Mouse (Mus musculus): ENCODE results near the gene Cyp4f13. TPM values are rescaled to one million over a fixed set of nuclear protein-coding genes. Genes with fewer than 3 reads are reported as not detected.
A peak's percentile ranks its signal among the peaks of the same experiment; 100 is the strongest.

Cyp4f13 gene
- polyA plus RNA-seq, 1 experiment from 2014 or later = 9.6 TPM

DNA sequence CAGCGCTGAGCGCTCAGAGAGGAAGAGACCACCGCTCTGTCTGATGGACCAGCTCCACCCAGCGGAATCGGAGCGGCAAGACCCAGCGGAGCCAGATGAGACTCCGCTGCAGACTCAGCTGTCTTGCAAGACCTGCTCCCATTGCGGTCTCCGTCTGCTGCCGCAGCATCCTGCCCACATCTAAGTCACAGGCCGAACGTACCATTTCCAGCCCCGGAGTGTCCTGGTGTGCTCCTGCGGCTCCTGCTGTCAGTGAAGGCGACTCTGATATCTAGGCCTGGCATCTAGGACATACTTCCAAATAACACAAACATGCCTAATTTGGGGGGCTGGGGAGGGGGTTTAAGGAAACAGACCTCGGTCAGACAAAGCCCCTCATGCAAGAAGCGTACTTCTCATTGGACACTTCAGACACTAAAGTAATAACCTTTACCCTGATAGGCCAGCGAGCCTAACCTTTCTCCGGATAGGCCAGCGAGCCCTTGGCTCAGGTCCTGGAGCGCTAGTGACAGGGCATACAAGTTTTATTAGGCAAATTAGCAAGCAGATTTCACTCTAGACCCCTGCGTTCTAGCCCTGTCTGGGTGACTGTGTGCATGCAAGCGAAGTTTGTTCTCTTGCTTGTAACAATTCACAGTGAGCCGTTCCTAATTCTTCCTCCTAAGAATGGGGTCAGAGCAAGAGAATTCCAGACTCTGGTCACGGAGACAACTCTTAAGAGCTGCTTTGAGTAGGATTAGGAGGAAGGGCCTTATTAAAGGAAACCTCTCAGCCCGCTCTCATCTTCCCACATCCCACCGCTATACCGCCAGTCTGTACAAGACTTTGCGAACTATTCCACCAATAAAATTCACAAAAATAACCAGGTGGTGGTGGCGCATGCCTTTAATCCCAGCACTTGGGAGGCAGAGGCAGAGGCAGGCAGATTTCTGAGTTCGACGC, 55.7 kb downstream of the Cyp4f13 start, which contains the start of gene Zfp870:
Zfp870 (minus strand) TSS at position 404 of the 942 bp plus-strand sequence.
- Histone ChIP-seq H3K36me3 (ENCODE audit: control insufficient read depth, insufficient read depth) (no peaks in the 10 kb centered on the region), H3K4me3 (ENCODE audit: low read depth, low read length) (peak within 1 kb of the TSS; percentile 73), H3K9me3 (replicated peaks; ENCODE audit: control insufficient read depth, low read length) (no peaks in the 10 kb centered on the region), H3K27me3 (ENCODE audit: control insufficient read depth, insufficient read depth, low read depth, low read length) (no peaks in the 10 kb centered on the region), H3K27ac (ENCODE audit: low read length) (peak within 1 kb of the TSS; percentile 48), H3K9ac (ENCODE audit: low read depth, low read length) (peak within 1 kb of the TSS; percentile 77), H3K4me2 (ENCODE audit: low read depth, low read length) (peak within 1 kb of the TSS; percentile 85), H3K4me1 (ENCODE audit: control insufficient read depth, low read depth, low read length) (peaks cover 10% of the 10 kb centered on the region)
- WGBS (ENCODE audit: insufficient replicate concordance) = 13% methylated on average over 33 of the region's 33 CpGs
- peak; percentile 97 for ATAC-seq (ENCODE audit: low read depth)

- Histone ChIP-seq H3K27me3 (ENCODE audit: control insufficient read depth, insufficient read depth, low read depth, low read length) (no peaks in the 10 kb centered on the region), H3K4me3 (ENCODE audit: low read depth, low read length) (peak overlapping the region; percentile 73), H3K9ac (ENCODE audit: low read depth, low read length) (peak overlapping the region; percentile 77), H3K4me2 (ENCODE audit: low read depth, low read length) (peak overlapping the region; percentile 85), H3K27ac (ENCODE audit: low read length) (peak overlapping the region; percentile 6; the same call in 1 of the 2 replicates), H3K4me1 (ENCODE audit: control insufficient read depth, low read depth, low read length) (peaks cover 10% of the 10 kb centered on the region), H3K9me3 (replicated peaks; ENCODE audit: control insufficient read depth, low read length) (no peaks in the 10 kb centered on the region), H3K36me3 (ENCODE audit: control insufficient read depth, insufficient read depth) (no peaks in the 10 kb centered on the region)
- WGBS (ENCODE audit: insufficient replicate concordance) = 4% methylated on average over 11 of the region's 11 CpGs
- peak; percentile 14 for ATAC-seq (ENCODE audit: low read depth)
These were observed 56.4 kb downstream of the Cyp4f13 start for GRCm38 (mm10) chr17:32890852-32891238.

DNA sequence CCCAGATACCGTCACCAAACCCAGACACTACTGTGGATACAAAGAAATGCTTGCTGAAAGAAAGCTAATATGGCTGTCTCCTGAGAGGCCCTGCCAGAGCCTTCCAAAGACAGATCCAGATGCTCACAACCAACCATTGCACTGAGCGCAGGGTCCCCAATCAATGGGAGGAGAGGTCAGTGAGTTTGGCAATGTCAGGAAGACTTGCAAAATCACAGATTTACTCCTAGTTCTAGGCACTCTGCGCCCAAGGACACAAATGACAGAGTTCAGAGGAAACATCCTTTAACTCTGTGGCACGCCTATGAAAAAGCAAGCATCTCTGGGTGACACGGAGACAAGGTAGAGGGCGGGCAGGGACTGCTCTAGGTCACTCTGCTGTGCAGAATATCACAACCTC, 57.6 kb downstream of the Cyp4f13 start:
- Histone ChIP-seq H3K36me3 (ENCODE audit: control insufficient read depth, insufficient read depth) (no peaks in the 10 kb centered on the region), H3K4me1 (ENCODE audit: control insufficient read depth, low read depth, low read length) (peaks cover 10% of the 10 kb centered on the region), H3K27me3 (ENCODE audit: control insufficient read depth, insufficient read depth, low read depth, low read length) (no peaks in the 10 kb centered on the region), H3K4me3 (ENCODE audit: low read depth, low read length) (no peak overlapping the region), H3K9ac (ENCODE audit: low read depth, low read length) (no peak overlapping the region), H3K4me2 (ENCODE audit: low read depth, low read length) (no peak overlapping the region), H3K9me3 (replicated peaks; ENCODE audit: control insufficient read depth, low read length) (no peaks in the 10 kb centered on the region), H3K27ac (ENCODE audit: low read length) (no peak overlapping the region)
- ATAC-seq (ENCODE audit: low read depth) = no peak
- 70% methylated on average over 6 of the region's 6 CpGs for WGBS (ENCODE audit: insufficient replicate concordance)

- no peaks in the 10 kb centered on the region for H3K4me1 ChIP-seq (ENCODE audit: control insufficient read depth, low read depth, low read length)
- H3K9me3 ChIP-seq (replicated peaks; ENCODE audit: control insufficient read depth, low read length) = no peaks in the 10 kb centered on the region
- no peak overlapping the region for H3K4me3 ChIP-seq (ENCODE audit: low read depth, low read length)
- H3K27me3 ChIP-seq (ENCODE audit: control insufficient read depth, insufficient read depth, low read depth, low read length) = no peaks in the 10 kb centered on the region; the same call in 1 of the 2 replicates
- WGBS (ENCODE audit: insufficient replicate concordance) = 69% methylated on average over 14 of the region's 14 CpGs
- no peak overlapping the region for H3K4me2 ChIP-seq (ENCODE audit: low read depth, low read length)
- ATAC-seq (ENCODE audit: low read depth) = no peak
- H3K36me3 ChIP-seq (ENCODE audit: control insufficient read depth, insufficient read depth) = peaks cover 4% of the 10 kb centered on the region
- H3K9ac ChIP-seq (ENCODE audit: low read depth, low read length) = no peak overlapping the region
- no peak overlapping the region for H3K27ac ChIP-seq (ENCODE audit: low read length)
These were observed 66.6 kb downstream of the Cyp4f13 start for GRCm38 (mm10) chr17:32880320-32881218.

- Histone ChIP-seq H3K9ac (ENCODE audit: low read depth, low read length) (no peak overlapping the region), H3K27ac (ENCODE audit: low read length) (no peak overlapping the region), H3K4me1 (ENCODE audit: control insufficient read depth, low read depth, low read length) (no peaks in the 10 kb centered on the region), H3K4me3 (ENCODE audit: low read depth, low read length) (no peak overlapping the region), H3K9me3 (replicated peaks; ENCODE audit: control insufficient read depth, low read length) (no peaks in the 10 kb centered on the region), H3K4me2 (ENCODE audit: low read depth, low read length) (no peak overlapping the region), H3K27me3 (ENCODE audit: control insufficient read depth, insufficient read depth, low read depth, low read length) (no peaks in the 10 kb centered on the region; the same call in 1 of the 2 replicates), H3K36me3 (ENCODE audit: control insufficient read depth, insufficient read depth) (peaks cover 3% of the 10 kb centered on the region)
- WGBS (ENCODE audit: insufficient replicate concordance) = 78% methylated on average over 11 of the region's 11 CpGs
- no peak for ATAC-seq (ENCODE audit: low read depth)
These were observed 68.4 kb downstream of the Cyp4f13 start for GRCm38 (mm10) chr17:32878773-32879172.

DNA sequence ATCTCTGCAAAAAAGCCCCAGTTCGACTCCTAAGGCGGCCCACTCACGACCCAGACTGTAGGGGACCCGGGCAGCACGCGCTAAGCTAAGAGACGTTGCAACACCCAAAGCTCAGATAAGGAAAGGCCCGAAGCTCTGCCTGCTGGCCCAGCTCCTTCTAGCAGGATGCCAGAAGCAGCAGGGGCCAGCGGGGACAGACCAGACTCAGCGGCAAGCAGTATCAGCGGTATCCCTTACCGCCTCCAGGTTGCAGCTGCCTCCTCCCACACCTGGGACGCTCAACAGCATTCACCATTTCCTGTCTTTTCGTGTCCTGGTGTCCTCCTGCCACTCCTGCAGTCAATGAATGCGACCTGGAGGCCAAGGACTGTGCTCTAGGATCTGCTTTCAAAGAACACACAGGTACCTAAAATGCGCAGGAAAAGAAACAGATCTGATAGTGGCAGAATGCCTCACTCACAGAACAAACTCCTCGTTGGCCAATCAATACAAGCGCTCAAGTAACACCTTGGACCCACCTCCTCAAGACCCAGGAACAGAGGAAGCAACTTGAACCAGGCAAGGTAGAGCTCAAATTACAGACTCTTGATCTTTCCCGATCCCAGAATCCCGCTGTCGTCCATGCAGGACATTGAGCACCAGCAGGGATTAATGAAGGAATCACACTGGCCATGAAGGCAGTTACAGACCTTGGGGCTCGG, 69.6 kb downstream of the Cyp4f13 start:
- Histone ChIP-seq H3K4me1 (ENCODE audit: control insufficient read depth, low read depth, low read length) (no peaks in the 10 kb centered on the region), H3K9me3 (replicated peaks; ENCODE audit: control insufficient read depth, low read length) (no peaks in the 10 kb centered on the region), H3K9ac (ENCODE audit: low read depth, low read length) (no peak overlapping the region), H3K4me3 (ENCODE audit: low read depth, low read length) (peak overlapping the region; percentile 5; the same call in 1 of the 2 replicates), H3K36me3 (ENCODE audit: control insufficient read depth, insufficient read depth) (no peaks in the 10 kb centered on the region), H3K27me3 (ENCODE audit: control insufficient read depth, insufficient read depth, low read depth, low read length) (no peaks in the 10 kb centered on the region; the same call in 1 of the 2 replicates), H3K27ac (ENCODE audit: low read length) (no peak overlapping the region), H3K4me2 (ENCODE audit: low read depth, low read length) (peak overlapping the region; percentile 32; the same call in 1 of the 2 replicates)
- no peak for ATAC-seq (ENCODE audit: low read depth)
- WGBS (ENCODE audit: insufficient replicate concordance) = 8% methylated on average over 22 of the region's 22 CpGs

Other genes with a start within 250 kb of the Cyp4f13 start
- gene Zfp871, start 159.1 kb downstream of the Cyp4f13 start, polyA plus RNA-seq (2015; fragmentation: Nextera tagmentation; extraction: Ambion mirVana) = 7.7 and 8.7 TPM in 2 replicates
- 0.02 and 0.30 TPM in 2 replicates for gene Zfp811, start 137.5 kb downstream of the Cyp4f13 start, polyA plus RNA-seq (2015; fragmentation: Nextera tagmentation; extraction: Ambion mirVana)
- gene Zfp799, start 117.1 kb downstream of the Cyp4f13 start, polyA plus RNA-seq (2015; fragmentation: Nextera tagmentation; extraction: Ambion mirVana) = 1.8 and 2.0 TPM in 2 replicates
- gene Zfp870, start 55.8 kb downstream of the Cyp4f13 start, polyA plus RNA-seq (2015; fragmentation: Nextera tagmentation; extraction: Ambion mirVana) = 1.3 and 1.4 TPM in 2 replicates
- gene Cyp4f14, start 30.1 kb downstream of the Cyp4f13 start, polyA plus RNA-seq (2015; fragmentation: Nextera tagmentation; extraction: Ambion mirVana) = not detected in 2 replicates
- gene Zfp472, start 18.4 kb upstream of the Cyp4f13 start, polyA plus RNA-seq (2015; fragmentation: Nextera tagmentation; extraction: Ambion mirVana) = 3.5 and 4.0 TPM in 2 replicates
- gene Zfp952, start 45.7 kb upstream of the Cyp4f13 start, polyA plus RNA-seq (2015; fragmentation: Nextera tagmentation; extraction: Ambion mirVana) = 2.6 and 3.0 TPM in 2 replicates
- 2.2 and 2.3 TPM in 2 replicates for gene Zfp763, start 86.0 kb upstream of the Cyp4f13 start, polyA plus RNA-seq (2015; fragmentation: Nextera tagmentation; extraction: Ambion mirVana)
- not detected in 2 replicates for gene 4921501E09Rik, start 120.7 kb upstream of the Cyp4f13 start, polyA plus RNA-seq (2015; fragmentation: Nextera tagmentation; extraction: Ambion mirVana)
- gene Zfp563, start 141.9 kb upstream of the Cyp4f13 start, polyA plus RNA-seq (2015; fragmentation: Nextera tagmentation; extraction: Ambion mirVana) = 1.1 and 1.4 TPM in 2 replicates
- gene Morc2b, start 192.3 kb upstream of the Cyp4f13 start, polyA plus RNA-seq (2015; fragmentation: Nextera tagmentation; extraction: Ambion mirVana) = not detected in 2 replicates
- not detected in 2 replicates for gene Olfr55, start 221.0 kb upstream of the Cyp4f13 start, polyA plus RNA-seq (2015; fragmentation: Nextera tagmentation; extraction: Ambion mirVana)
- gene Olfr239, start 243.9 kb upstream of the Cyp4f13 start, polyA plus RNA-seq (2015; fragmentation: Nextera tagmentation; extraction: Ambion mirVana) = not detected in 2 replicates